Mouse (Mus musculus) hindlimb bud, embryonic 11.5 days (tissue): ENCODE measurements around the gene Anapc7.

Source experiments
- DNase-seq: peaks from one replicate; pipeline ENCODE4 v3.0.0-alpha.2; 2012; ENCODE audit warnings: low read depth, low spot score; ENCODE audit errors: extremely low spot score

The Anapc7 gene

DNA sequence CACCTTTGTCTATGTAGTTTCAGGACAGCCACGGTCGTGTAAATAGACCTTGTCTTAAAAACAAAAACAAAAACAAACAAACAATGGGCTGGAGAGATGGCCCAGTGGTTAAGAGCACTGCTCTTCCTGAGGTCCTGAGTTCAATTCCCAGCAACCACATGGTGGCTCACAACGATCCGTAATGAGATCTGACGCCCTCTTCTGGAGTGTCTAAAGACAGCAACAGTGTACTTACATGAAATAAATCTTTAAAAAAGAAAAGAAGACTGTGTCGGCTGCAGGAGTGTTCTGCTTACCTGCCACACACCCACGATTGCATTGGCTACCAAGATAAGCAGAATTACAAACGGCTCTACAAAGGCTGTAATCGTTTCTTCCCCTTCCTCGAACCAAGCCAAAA is 69.9 kb downstream of the Anapc7 start:
- no peak for DNase-seq

DNA sequence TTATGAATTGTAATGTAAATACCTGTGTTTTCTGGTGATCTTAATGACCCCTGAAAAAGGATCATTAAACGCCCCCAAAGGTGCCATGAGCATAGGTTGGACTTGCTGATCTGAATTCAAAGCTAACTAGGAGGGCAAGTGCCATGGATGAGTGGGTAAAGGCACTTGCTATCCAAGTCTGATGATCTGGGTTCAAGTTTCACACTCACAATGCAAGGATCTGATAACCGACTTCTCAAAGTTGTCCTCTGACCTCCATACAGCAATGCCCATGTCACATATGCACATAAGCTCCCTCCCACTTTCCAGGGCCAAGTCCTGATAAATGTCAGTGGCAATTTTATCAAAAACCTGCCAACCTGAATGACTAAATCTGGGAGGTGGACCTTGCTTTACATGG is 71.5 kb downstream of the Anapc7 start:
- DNase-seq: no peak

DNA sequence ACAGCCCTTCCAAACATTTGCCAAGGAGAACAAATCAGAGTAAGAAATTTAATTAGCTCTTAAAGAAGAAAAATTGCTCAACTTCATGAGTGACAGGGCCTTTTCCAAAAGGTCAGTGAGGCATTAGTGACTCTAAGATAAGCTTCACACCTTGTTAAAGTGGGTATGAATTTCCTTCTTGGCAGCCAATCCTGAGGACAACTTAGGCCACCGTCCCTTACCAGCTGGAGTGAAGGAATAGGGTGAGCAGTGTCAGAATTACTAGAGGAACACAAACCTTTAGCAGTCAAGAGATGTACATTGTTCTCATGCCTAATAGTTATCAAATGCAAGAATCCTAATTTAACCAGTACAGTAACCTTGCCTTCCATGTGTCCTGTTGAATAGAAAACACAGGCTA is 73.0 kb downstream of the Anapc7 start:
- no peak for DNase-seq
